Mouse (Mus musculus): Measurements from ENCODE around the gene Olfr582. TPM values are rescaled to one million over a fixed set of nuclear protein-coding genes. Genes with fewer than 3 reads are reported as not detected.

Gene Olfr582
- total and polyA plus RNA-seq, 3 experiments: not detected

DNA sequence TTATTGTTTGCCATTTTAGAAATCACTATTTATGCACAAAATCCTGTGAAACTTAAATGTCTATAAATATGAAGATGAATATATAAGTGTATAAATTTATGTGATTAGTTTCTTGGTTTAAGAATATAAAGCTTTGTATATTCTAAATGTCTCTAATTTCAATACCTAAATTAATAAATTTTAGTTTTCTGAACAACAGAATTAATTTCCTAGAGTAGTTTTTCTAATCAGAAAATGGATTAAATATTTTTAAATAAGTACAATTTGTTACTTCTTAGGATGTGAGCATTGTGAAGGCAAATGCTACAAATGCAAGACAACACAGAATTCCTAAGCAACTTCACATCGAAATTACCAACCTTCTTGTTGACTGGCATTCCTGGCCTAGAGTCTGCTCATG lies 13.2 kb downstream of the Olfr582 start, which contains the start of gene Olfr583:
Gene Olfr583, plus strand, starts transcription at position 301 of the 400 bp plus-strand sequence.
- Histone ChIP-seq H3K9me3 (replicated peaks; ENCODE audit: low read length) (no peaks in the 10 kb centered on the region), H3K4me3 (replicated peaks in 1 of 3; ENCODE audit: low read depth in 2 of 3, low read length in 2 of 3, poor library complexity in 1 of 3) (no peak within 1 kb of the TSS), H3K9ac (ENCODE audit: insufficient read depth, low read depth) (no peak within 1 kb of the TSS), H3K36me3 (replicated peaks in 1 of 2; ENCODE audit: control insufficient read depth in 1 of 2, insufficient read depth in 1 of 2, low read length in 1 of 2) (no peaks in the 10 kb centered on the region), H3K4me2 (ENCODE audit: insufficient read depth, low read depth, poor library complexity, severe bottlenecking) (no peak within 1 kb of the TSS), H3K4me1 (ENCODE audit: control insufficient read depth in 1 of 2, insufficient read depth in 2 of 2) (no peaks in the 10 kb centered on the region), H3K27me3 (replicated peaks) (no peaks in the 10 kb centered on the region), H3K79me2 (replicated peaks; ENCODE audit: control insufficient read depth, extremely low read depth, insufficient read depth, poor library complexity, severe bottlenecking) (no peaks in the 10 kb centered on the region), H3K27ac (ENCODE audit: insufficient read depth, low read depth) (no peak within 1 kb of the TSS)
- dilution Hi-C loops (cut with MboI; ENCODE audit: extremely low pct_ligation_motif_present, extremely low pct_unique_long_range_greater_than_20kb, low sequenced_read_pairs): no loop called here
- TF ChIP-seq POLR2A (IDR thresholded peaks at IDR 0.05; ENCODE audit: low read depth, low read length) (no peak), GABPA (IDR thresholded peaks at IDR 0.05; ENCODE audit: insufficient replicate concordance, low read depth, low read length) (no peak), USF2 (conservative IDR thresholded peaks at IDR 0.05; ENCODE audit: low read depth, low read length) (no peak), NRF1 (IDR thresholded peaks at IDR 0.05; ENCODE audit: low read depth, low read length) (no peak), MAX (IDR thresholded peaks at IDR 0.05; ENCODE audit: low read length) (no peak), CTCF (conservative IDR thresholded peaks at IDR 0.05 in 1 of 2, IDR thresholded peaks at IDR 0.05 in 1 of 2; ENCODE audit: low read depth in 2 of 2, low read length in 2 of 2) (no peak), POLR2AphosphoS2 (IDR thresholded peaks at IDR 0.05; ENCODE audit: low read depth, low read length) (no peak), JUND (conservative IDR thresholded peaks at IDR 0.05; ENCODE audit: low read depth, low read length) (no peak), NELFE (IDR thresholded peaks at IDR 0.05; ENCODE audit: low read depth, low read length) (no peak), TCF12 (IDR thresholded peaks at IDR 0.05; ENCODE audit: low read depth, low read length) (no peak), RAD21 (IDR thresholded peaks at IDR 0.05; ENCODE audit: low read depth, low read length) (no peak), EP300 (IDR thresholded peaks at IDR 0.05; ENCODE audit: low read length) (no peak), SMC3 (IDR thresholded peaks at IDR 0.05; ENCODE audit: low read depth, low read length) (no peak), ETS1 (conservative IDR thresholded peaks at IDR 0.05; ENCODE audit: low read depth, low read length) (no peak), SIN3A (IDR thresholded peaks at IDR 0.05; ENCODE audit: low read length) (no peak), ZMIZ1 (IDR thresholded peaks at IDR 0.05; ENCODE audit: low read depth, low read length) (no peak), MXI1 (IDR thresholded peaks at IDR 0.05; ENCODE audit: low read depth, low read length) (no peak)
- DNase-seq (ENCODE audit: extremely low read depth): no peak
- in situ Hi-C loops (cut with MboI; ENCODE audit: low pct_ligation_motif_present, low pct_unique_long_range_greater_than_20kb, low sequenced_read_pairs): no loop called here

DNA sequence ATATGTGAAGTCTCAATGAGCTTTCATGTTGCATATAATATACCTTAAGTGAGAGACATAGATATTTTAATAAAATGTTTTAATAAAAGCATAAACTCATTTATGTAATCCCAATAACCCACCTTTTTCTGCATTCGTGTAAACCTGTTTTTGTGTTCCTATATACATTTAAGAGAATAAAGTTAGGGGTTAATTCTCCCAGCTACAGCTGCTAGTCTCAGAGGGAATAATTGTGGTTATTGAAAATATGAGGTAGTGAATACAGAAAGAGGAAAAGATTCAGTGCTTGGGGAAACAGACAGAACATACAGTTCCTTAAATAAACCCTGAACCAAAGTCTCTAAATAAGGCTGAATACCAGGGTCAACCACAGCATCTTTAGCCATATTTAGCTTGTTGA lies 43.8 kb downstream of the Olfr582 start, which contains the start of gene Olfr584:
Gene Olfr584, plus strand, starts transcription at position 301 of the 400 bp plus-strand sequence.
- Histone ChIP-seq H3K9ac (ENCODE audit: insufficient read depth, low read depth) (no peak within 1 kb of the TSS), H3K4me2 (ENCODE audit: insufficient read depth, low read depth, poor library complexity, severe bottlenecking) (no peak within 1 kb of the TSS), H3K36me3 (replicated peaks in 1 of 2; ENCODE audit: control insufficient read depth in 1 of 2, insufficient read depth in 1 of 2, low read length in 1 of 2) (no peaks in the 10 kb centered on the region), H3K27me3 (replicated peaks) (no peaks in the 10 kb centered on the region), H3K4me1 (ENCODE audit: control insufficient read depth in 1 of 2, insufficient read depth in 2 of 2) (no peaks in the 10 kb centered on the region), H3K9me3 (replicated peaks; ENCODE audit: low read length) (no peaks in the 10 kb centered on the region), H3K4me3 (replicated peaks in 1 of 3; ENCODE audit: low read depth in 2 of 3, low read length in 2 of 3, poor library complexity in 1 of 3) (no peak within 1 kb of the TSS), H3K79me2 (replicated peaks; ENCODE audit: control insufficient read depth, extremely low read depth, insufficient read depth, poor library complexity, severe bottlenecking) (no peaks in the 10 kb centered on the region), H3K27ac (ENCODE audit: insufficient read depth, low read depth) (no peak within 1 kb of the TSS)
- dilution Hi-C loops (cut with MboI; ENCODE audit: extremely low pct_ligation_motif_present, extremely low pct_unique_long_range_greater_than_20kb, low sequenced_read_pairs): no loop called here
- TF ChIP-seq PAX5 (IDR thresholded peaks at IDR 0.05; ENCODE audit: low read length) (no peak), NRF1 (IDR thresholded peaks at IDR 0.05; ENCODE audit: low read depth, low read length) (no peak), UBTF (IDR thresholded peaks at IDR 0.05; ENCODE audit: low read depth, low read length) (no peak), TCF12 (IDR thresholded peaks at IDR 0.05; ENCODE audit: low read depth, low read length) (no peak), CTCF (conservative IDR thresholded peaks at IDR 0.05 in 1 of 2, IDR thresholded peaks at IDR 0.05 in 1 of 2; ENCODE audit: low read depth in 2 of 2, low read length in 2 of 2) (no peak), SIN3A (IDR thresholded peaks at IDR 0.05; ENCODE audit: low read length) (no peak), RCOR1 (conservative IDR thresholded peaks at IDR 0.05; ENCODE audit: low read depth, low read length) (no peak), RAD21 (IDR thresholded peaks at IDR 0.05; ENCODE audit: low read depth, low read length) (no peak), USF2 (conservative IDR thresholded peaks at IDR 0.05; ENCODE audit: low read depth, low read length) (no peak), POLR2A (IDR thresholded peaks at IDR 0.05; ENCODE audit: low read depth, low read length) (no peak), E2F4 (IDR thresholded peaks at IDR 0.05; ENCODE audit: insufficient replicate concordance, low read depth, low read length) (no peak), JUND (conservative IDR thresholded peaks at IDR 0.05; ENCODE audit: low read depth, low read length) (no peak), ETS1 (conservative IDR thresholded peaks at IDR 0.05; ENCODE audit: low read depth, low read length) (no peak), ELF1 (IDR thresholded peaks at IDR 0.05; ENCODE audit: low read depth, low read length) (no peak)
- DNase-seq (ENCODE audit: extremely low read depth): no peak
- in situ Hi-C loops (cut with MboI; ENCODE audit: low pct_ligation_motif_present, low pct_unique_long_range_greater_than_20kb, low sequenced_read_pairs): no loop called here
